Mouse (Mus musculus): Measurements from ENCODE around the gene Top2a. TPM values are rescaled to one million over a fixed set of nuclear protein-coding genes. Genes with fewer than 3 reads are reported as not detected.

Gene Top2a
- polyA plus RNA-seq, 1 experiment from 2014 or later, result 305 TPM

DNA sequence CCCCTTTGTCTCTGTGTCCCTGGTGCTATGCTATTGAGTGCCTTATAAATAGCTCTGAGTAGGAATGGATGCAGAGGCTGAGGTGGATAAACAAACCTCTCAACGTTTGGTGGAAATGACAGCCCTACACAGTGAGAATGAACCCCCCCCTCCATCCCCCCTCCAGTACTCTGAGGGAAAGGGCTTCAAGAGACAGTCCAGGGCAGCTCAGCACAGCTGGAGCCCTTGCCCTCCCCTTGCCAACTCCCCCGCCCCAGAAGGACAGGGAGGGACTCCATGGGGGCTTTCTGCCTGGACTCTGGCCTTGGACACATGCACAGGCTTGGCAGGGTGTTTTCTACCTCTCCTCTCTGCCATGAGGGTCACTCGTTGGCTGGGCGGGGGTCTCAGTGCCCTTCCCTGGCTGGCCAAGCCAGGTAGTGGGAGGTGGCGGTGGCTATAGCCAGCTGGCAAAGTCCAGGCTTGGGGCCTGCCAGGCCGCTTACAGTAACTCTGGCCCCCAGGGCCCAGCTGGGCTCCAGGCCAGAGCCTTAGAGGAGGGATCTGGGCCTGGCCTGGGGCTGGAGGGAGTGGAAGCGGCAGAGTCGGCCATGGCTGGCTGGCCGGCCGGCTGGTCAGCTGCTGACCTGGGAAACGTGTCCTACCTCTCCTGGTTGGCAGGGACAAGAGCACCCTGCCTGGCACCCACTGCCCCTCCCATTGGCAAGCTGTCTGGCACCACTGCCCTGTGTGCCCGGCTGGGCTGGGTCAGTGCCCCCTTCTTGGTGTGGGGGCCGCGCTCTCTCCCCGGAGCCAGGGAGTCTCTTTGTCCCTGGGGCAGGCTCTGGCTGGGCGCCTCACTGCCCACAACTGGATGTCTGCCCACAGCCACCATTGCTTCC is 72.7 kb downstream of the Top2a start:
- Histone ChIP-seq H3K4me2 (replicated peaks) (no peak overlapping the region), H3K4me1 (peaks cover 42% of the 10 kb centered on the region), H3K27me3 (no peaks in the 10 kb centered on the region), H3K27ac (replicated peaks) (no peak overlapping the region), H3K36me3 (no peaks in the 10 kb centered on the region), H3K9ac (replicated peaks) (0 out of 2 replicates have a peak overlapping the region, but pooled peaks have one; percentile 15), H3K9me3 (no peaks in the 10 kb centered on the region), H3K4me3 (no peak overlapping the region)
- WGBS, result 75% methylated on average over 16 of the region's 16 CpGs
- ATAC-seq (ENCODE audit: low FRiP score, low read depth), result no peak

DNA sequence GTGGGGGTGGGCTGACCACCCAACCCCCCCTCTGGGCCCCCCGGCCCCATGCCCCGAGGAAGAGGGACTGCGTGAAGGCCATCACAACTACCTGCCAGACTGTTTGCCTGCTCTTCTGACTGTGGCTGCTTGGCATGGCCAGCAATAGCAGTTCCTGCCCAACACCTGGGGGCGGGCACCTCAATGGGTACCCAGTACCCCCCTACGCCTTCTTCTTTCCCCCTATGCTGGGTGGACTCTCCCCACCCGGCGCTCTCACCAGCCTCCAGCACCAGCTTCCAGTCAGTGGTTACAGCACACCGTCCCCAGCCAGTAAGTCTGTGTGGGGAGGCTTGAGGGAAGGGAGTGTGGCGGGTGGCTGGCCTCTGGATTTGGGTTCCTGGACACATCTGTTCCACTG is 73.5 kb downstream of the Top2a start:
- WGBS, result 85% methylated on average over 9 of the region's 9 CpGs
- no peak overlapping the region for H3K9ac ChIP-seq (replicated peaks)
- no peak for ATAC-seq (ENCODE audit: low FRiP score, low read depth)
- H3K27me3 ChIP-seq, result no peaks in the 10 kb centered on the region
- H3K4me2 ChIP-seq (replicated peaks), result no peak overlapping the region
- H3K4me1 ChIP-seq, result peaks cover 37% of the 10 kb centered on the region
- no peaks in the 10 kb centered on the region for H3K36me3 ChIP-seq
- no peak overlapping the region for H3K4me3 ChIP-seq
- H3K27ac ChIP-seq (replicated peaks), result no peak overlapping the region
- no peaks in the 10 kb centered on the region for H3K9me3 ChIP-seq

GRCm38 (mm10) chr11:98949958-98950460 is 74.0 kb downstream of the Top2a start:
- 81% methylated on average over 7 of the region's 7 CpGs for WGBS
- H3K27me3 ChIP-seq, result no peaks in the 10 kb centered on the region
- no peak overlapping the region for H3K4me3 ChIP-seq
- no peak overlapping the region for H3K9ac ChIP-seq (replicated peaks)
- ATAC-seq (ENCODE audit: low FRiP score, low read depth), result no peak
- no peak overlapping the region for H3K27ac ChIP-seq (replicated peaks)
- peaks cover 37% of the 10 kb centered on the region for H3K4me1 ChIP-seq
- no peaks in the 10 kb centered on the region for H3K9me3 ChIP-seq
- H3K4me2 ChIP-seq (replicated peaks), result no peak overlapping the region
- H3K36me3 ChIP-seq, result no peaks in the 10 kb centered on the region

- ATAC-seq (ENCODE audit: low FRiP score, low read depth), result no peak
- no peaks in the 10 kb centered on the region for H3K27me3 ChIP-seq
- H3K4me3 ChIP-seq, result no peak overlapping the region
- no peaks in the 10 kb centered on the region for H3K36me3 ChIP-seq
- H3K27ac ChIP-seq (replicated peaks), result no peak overlapping the region
- no peak overlapping the region for H3K9ac ChIP-seq (replicated peaks)
- no peaks in the 10 kb centered on the region for H3K9me3 ChIP-seq
- H3K4me2 ChIP-seq (replicated peaks), result no peak overlapping the region
- H3K4me1 ChIP-seq, result peaks cover 37% of the 10 kb centered on the region
- WGBS, result 73% methylated on average over 11 of the region's 12 CpGs
Observed at GRCm38 (mm10) chr11:98949242-98949957, 74.6 kb downstream of the Top2a start.

DNA sequence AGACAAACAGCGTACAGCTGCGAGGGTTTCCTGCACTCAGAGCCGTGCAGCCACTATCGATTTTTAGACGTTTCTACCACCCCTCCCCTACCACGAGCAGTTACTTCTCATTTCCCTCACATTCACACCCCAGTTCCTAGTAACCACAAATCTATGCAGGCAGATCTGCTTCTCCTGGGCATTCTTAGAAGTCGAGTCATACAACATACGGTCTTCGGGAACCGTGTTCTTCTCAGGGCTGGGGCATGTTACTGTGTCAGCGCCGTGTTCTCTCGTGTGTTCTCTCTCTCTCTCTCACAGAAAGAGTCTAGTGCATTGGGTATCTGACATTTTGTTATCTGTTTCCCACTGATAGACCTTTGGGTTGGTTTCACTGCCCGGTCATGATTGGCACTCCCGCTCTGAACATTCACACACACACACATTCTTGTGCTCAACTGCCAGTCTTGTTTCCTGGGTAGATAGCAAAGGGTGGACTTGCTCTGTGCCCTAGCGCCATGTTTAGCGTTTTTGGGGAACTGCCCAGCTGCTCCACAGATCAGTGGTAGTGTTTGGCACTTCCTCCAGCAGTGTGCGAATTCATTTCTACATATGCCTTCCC is 75.9 kb downstream of the Top2a start:
- Histone ChIP-seq H3K27me3 (no peaks in the 10 kb centered on the region), H3K9ac (replicated peaks) (no peak overlapping the region), H3K4me3 (no peak overlapping the region), H3K4me1 (peaks cover 38% of the 10 kb centered on the region), H3K36me3 (no peaks in the 10 kb centered on the region), H3K9me3 (no peaks in the 10 kb centered on the region), H3K4me2 (replicated peaks) (no peak overlapping the region), H3K27ac (replicated peaks) (no peak overlapping the region)
- no peak for ATAC-seq (ENCODE audit: low FRiP score, low read depth)
- WGBS, result 89% methylated on average over 18 of the region's 18 CpGs

DNA sequence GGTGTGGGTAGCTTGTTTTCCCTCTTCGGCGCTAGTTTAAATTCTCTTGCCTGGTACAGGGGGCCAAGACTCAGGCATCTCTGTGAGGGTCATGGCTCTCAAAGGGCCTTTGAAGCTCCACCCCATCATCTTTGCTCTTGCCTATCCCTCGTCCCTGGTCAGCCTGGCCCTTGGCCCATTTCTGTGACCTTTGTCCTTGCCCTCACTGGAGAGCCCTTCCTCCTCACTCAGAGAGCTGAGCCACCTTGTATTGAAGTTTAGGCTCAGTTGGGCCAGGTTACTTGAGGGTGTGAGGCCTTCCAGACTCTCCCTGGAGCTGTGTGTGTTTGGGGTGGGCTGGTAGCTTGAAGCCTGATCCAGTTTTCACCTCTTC is 78.4 kb downstream of the Top2a start:
- no peak overlapping the region for H3K27ac ChIP-seq (replicated peaks)
- no peak for ATAC-seq (ENCODE audit: low FRiP score, low read depth)
- 43% methylated on average over 3 of the region's 3 CpGs for WGBS
- no peaks in the 10 kb centered on the region for H3K36me3 ChIP-seq
- H3K27me3 ChIP-seq, result peaks cover 2% of the 10 kb centered on the region; the same call in 1 of the 2 replicates
- no peak overlapping the region for H3K4me3 ChIP-seq
- H3K9me3 ChIP-seq, result no peaks in the 10 kb centered on the region
- no peak overlapping the region for H3K9ac ChIP-seq (replicated peaks)
- peaks cover 49% of the 10 kb centered on the region for H3K4me1 ChIP-seq
- H3K4me2 ChIP-seq (replicated peaks), result no peak overlapping the region

- Histone ChIP-seq H3K4me1 (peaks cover 54% of the 10 kb centered on the region), H3K4me2 (replicated peaks) (0 out of 2 replicates have a peak overlapping the region, but pooled peaks have one; percentile 0)
Observed at GRCm38 (mm10) chr11:98944897-98945604, 78.9 kb downstream of the Top2a start.

DNA sequence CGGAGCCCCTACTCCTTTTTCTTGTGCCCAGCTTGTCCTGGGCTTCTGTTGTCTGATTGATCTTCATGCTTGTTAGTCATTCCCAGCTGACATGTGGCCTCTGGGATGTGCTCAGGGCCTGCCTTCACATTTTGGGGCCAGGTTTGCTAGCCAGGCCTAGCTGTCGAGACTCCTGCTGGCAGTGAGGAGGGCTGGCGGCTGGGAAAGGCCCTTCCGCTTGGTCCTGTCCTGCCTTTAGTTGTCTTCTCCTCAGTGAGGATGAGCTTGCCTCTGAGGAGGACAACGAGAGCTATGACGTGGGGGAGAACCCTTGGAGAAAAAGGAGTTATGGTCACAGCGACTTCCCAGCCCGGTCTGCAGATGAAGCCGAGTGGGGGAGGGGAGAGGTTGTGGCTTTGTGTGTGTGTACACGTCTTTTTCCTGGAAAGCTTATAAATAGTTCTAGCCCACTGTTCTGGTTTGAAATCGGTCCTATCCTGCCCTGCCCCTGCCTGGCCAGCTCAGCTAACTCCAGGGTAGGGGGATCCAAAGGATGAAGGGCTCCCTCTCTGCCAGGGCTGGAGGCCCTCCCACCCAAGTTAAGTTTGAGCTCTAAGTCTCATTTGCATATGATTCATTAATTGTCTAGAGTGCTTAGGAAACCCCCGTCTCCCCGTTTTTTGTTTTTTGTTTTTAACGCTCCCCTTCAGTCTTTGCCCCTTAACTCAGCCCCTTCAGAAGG is 80.1 kb downstream of the Top2a start:
- ATAC-seq (ENCODE audit: low FRiP score, low read depth), result no peak
- no peaks in the 10 kb centered on the region for H3K9me3 ChIP-seq
- peaks cover 19% of the 10 kb centered on the region for H3K27me3 ChIP-seq
- peak overlapping the region; percentile 86; the same call in 1 of the 2 replicates for H3K27ac ChIP-seq (replicated peaks)
- H3K4me1 ChIP-seq, result peaks cover 66% of the 10 kb centered on the region
- H3K36me3 ChIP-seq, result no peaks in the 10 kb centered on the region
- WGBS, result 28% methylated on average over 14 of the region's 14 CpGs
- H3K9ac ChIP-seq (replicated peaks), result 0 out of 2 replicates have a peak overlapping the region, but pooled peaks have one; percentile 5
- H3K4me2 ChIP-seq (replicated peaks), result no peak overlapping the region; the same call in 1 of the 2 replicates
- no peak overlapping the region for H3K4me3 ChIP-seq

More at GRCm38 (mm10) chr11:98944897-98945604, 78.9 kb downstream of the Top2a start:
- Histone ChIP-seq H3K9ac (replicated peaks) (no peak overlapping the region), H3K4me3 (no peak overlapping the region), H3K36me3 (no peaks in the 10 kb centered on the region), H3K9me3 (no peaks in the 10 kb centered on the region), H3K27me3 (peaks cover 7% of the 10 kb centered on the region; the same call in 1 of the 2 replicates), H3K27ac (replicated peaks) (no peak overlapping the region)
- ATAC-seq (ENCODE audit: low FRiP score, low read depth), result no peak
- WGBS, result 23% methylated on average over 11 of the region's 11 CpGs

Other genes starting within 250 kb of the Top2a start
- gene Nr1d1, start 248.9 kb downstream of the Top2a start, polyA plus RNA-seq (2016; fragmentation: Nextera tagmentation; extraction: Ambion mirVana), result 1.2 and 1.5 TPM in 2 replicates
- 38.6 and 42.4 TPM in 2 replicates for gene Msl1, start 228.7 kb downstream of the Top2a start, polyA plus RNA-seq (2016; fragmentation: Nextera tagmentation; extraction: Ambion mirVana)
- 65.5 and 74.2 TPM in 2 replicates for gene Casc3, start 219.3 kb downstream of the Top2a start, polyA plus RNA-seq (2016; fragmentation: Nextera tagmentation; extraction: Ambion mirVana)
- 3.0 and 3.1 TPM in 2 replicates for gene Rapgefl1, start 187.4 kb downstream of the Top2a start, polyA plus RNA-seq (2016; fragmentation: Nextera tagmentation; extraction: Ambion mirVana)
- gene Wipf2, start 160.6 kb downstream of the Top2a start, polyA plus RNA-seq (2016; fragmentation: Nextera tagmentation; extraction: Ambion mirVana), result 4.9 TPM in 2 replicates
- 28.3 and 29.0 TPM in 2 replicates for gene Cdc6, start 116.4 kb downstream of the Top2a start, polyA plus RNA-seq (2016; fragmentation: Nextera tagmentation; extraction: Ambion mirVana)
- 15.5 and 17.3 TPM in 2 replicates for gene Rara, start 96.4 kb downstream of the Top2a start, polyA plus RNA-seq (2016; fragmentation: Nextera tagmentation; extraction: Ambion mirVana)
- 0.67 and 0.80 TPM in 2 replicates for gene Gjd3, start 41.2 kb downstream of the Top2a start, polyA plus RNA-seq (2016; fragmentation: Nextera tagmentation; extraction: Ambion mirVana)
- gene Igfbp4, start 17.1 kb upstream of the Top2a start, polyA plus RNA-seq (2016; fragmentation: Nextera tagmentation; extraction: Ambion mirVana), result 246 and 322 TPM in 2 replicates
- 0.12 and 0.19 TPM in 2 replicates for gene Tns4, start 65.1 kb upstream of the Top2a start, polyA plus RNA-seq (2016; fragmentation: Nextera tagmentation; extraction: Ambion mirVana)
- gene Ccr7, start 130.9 kb upstream of the Top2a start, polyA plus RNA-seq (2016; fragmentation: Nextera tagmentation; extraction: Ambion mirVana), result 0.11 TPM in 1 of 2 replicates, not detected in the other
- gene Smarce1, start 206.8 kb upstream of the Top2a start, polyA plus RNA-seq (2016; fragmentation: Nextera tagmentation; extraction: Ambion mirVana), result 357 and 380 TPM in 2 replicates
- 0.87 and 1.1 TPM in 2 replicates for gene Krt222, start 219.9 kb upstream of the Top2a start, polyA plus RNA-seq (2016; fragmentation: Nextera tagmentation; extraction: Ambion mirVana)